Mouse (Mus musculus): ENCODE data around the gene Snrnp70. TPM values are rescaled to one million over a fixed set of nuclear protein-coding genes. Genes with fewer than 3 reads are reported as not detected.

Gene Snrnp70
- 285 and 299 TPM in 2 replicates for polyA plus RNA-seq (2015; fragmentation: Nextera tagmentation; extraction: Ambion mirVana)

- Histone ChIP-seq H3K9me3 (no peaks in the 10 kb centered on the region), H3K36me3 (peaks cover 19% of the 10 kb centered on the region), H3K9ac (peak within 1 kb of the TSS; percentile 91), H3K27me3 (no peaks in the 10 kb centered on the region), H3K27ac (peak within 1 kb of the TSS; percentile 99), H3K4me2 (peak within 1 kb of the TSS; percentile 95), H3K4me1 (peaks cover 17% of the 10 kb centered on the region), H3K4me3 (peak within 1 kb of the TSS; percentile 61)
- ATAC-seq (ENCODE audit: insufficient number of reproducible peaks, insufficient read depth, low FRiP score, low TSS enrichment, low read depth) = peak; percentile 95
- under 1% methylated on average over 60 of the region's 60 CpGs for WGBS
These were observed at the start of gene Snrnp70 for GRCm38 (mm10) chr7:45395578-45396336. Snrnp70 (minus strand) TSS chr7:45395742.

- peaks cover 75% of the 10 kb centered on the region for H3K36me3 ChIP-seq
- peaks cover 3% of the 10 kb centered on the region; the same call in 1 of the 2 replicates for H3K4me1 ChIP-seq
- H3K9ac ChIP-seq = no peak overlapping the region
- H3K4me2 ChIP-seq = no peak overlapping the region
- WGBS = 88% methylated on average over 22 of the region's 22 CpGs
- no peak overlapping the region for H3K4me3 ChIP-seq
- H3K9me3 ChIP-seq = no peaks in the 10 kb centered on the region
- ATAC-seq (ENCODE audit: insufficient number of reproducible peaks, insufficient read depth, low FRiP score, low TSS enrichment, low read depth) = no peak
- H3K27me3 ChIP-seq = no peaks in the 10 kb centered on the region
- H3K27ac ChIP-seq = no peak overlapping the region
These were observed 48.2 kb upstream of the Snrnp70 start for GRCm38 (mm10) chr7:45443526-45444420.

- Histone ChIP-seq H3K4me2 (peak within 1 kb of the TSS; percentile 45), H3K4me3 (peak within 1 kb of the TSS; percentile 12), H3K27me3 (no peaks in the 10 kb centered on the region), H3K4me1 (peaks cover 42% of the 10 kb centered on the region), H3K27ac (peak within 1 kb of the TSS; percentile 5; the same call in 1 of the 2 replicates), H3K9me3 (no peaks in the 10 kb centered on the region), H3K9ac (peak within 1 kb of the TSS; percentile 46; the same call in 1 of the 2 replicates), H3K36me3 (peaks cover 30% of the 10 kb centered on the region)
- WGBS = 15% methylated on average over 19 of the region's 19 CpGs
- ATAC-seq (ENCODE audit: insufficient number of reproducible peaks, insufficient read depth, low FRiP score, low TSS enrichment, low read depth) = peak; percentile 23; the same call in 1 of the 2 replicates
These were observed 42.2 kb upstream of the Snrnp70 start, which contains the start of gene Ruvbl2 for GRCm38 (mm10) chr7:45437521-45438276. Ruvbl2 (minus strand) TSS chr7:45438096.

- peak overlapping the region; percentile 45 for H3K4me2 ChIP-seq
- ATAC-seq (ENCODE audit: insufficient number of reproducible peaks, insufficient read depth, low FRiP score, low TSS enrichment, low read depth) = no peak
- 25% methylated on average over 6 of the region's 6 CpGs for WGBS
- no peak overlapping the region for H3K9ac ChIP-seq
- H3K4me1 ChIP-seq = peaks cover 43% of the 10 kb centered on the region
- H3K4me3 ChIP-seq = no peak overlapping the region
- no peaks in the 10 kb centered on the region for H3K9me3 ChIP-seq
- no peaks in the 10 kb centered on the region for H3K27me3 ChIP-seq
- peak overlapping the region; percentile 5; the same call in 1 of the 2 replicates for H3K27ac ChIP-seq
- peaks cover 25% of the 10 kb centered on the region for H3K36me3 ChIP-seq
These were observed 41.5 kb upstream of the Snrnp70 start for GRCm38 (mm10) chr7:45437046-45437445.

- H3K9me3 ChIP-seq = no peaks in the 10 kb centered on the region
- no peaks in the 10 kb centered on the region for H3K27me3 ChIP-seq
- no peak overlapping the region for H3K27ac ChIP-seq
- no peak overlapping the region for H3K9ac ChIP-seq
- H3K36me3 ChIP-seq = peaks cover 26% of the 10 kb centered on the region
- peaks cover 43% of the 10 kb centered on the region for H3K4me1 ChIP-seq
- peak overlapping the region; percentile 45 for H3K4me2 ChIP-seq
- no peak for ATAC-seq (ENCODE audit: insufficient number of reproducible peaks, insufficient read depth, low FRiP score, low TSS enrichment, low read depth)
- H3K4me3 ChIP-seq = no peak overlapping the region
- WGBS = 92% methylated on average over 5 of the region's 5 CpGs
These were observed 40.9 kb upstream of the Snrnp70 start for GRCm38 (mm10) chr7:45436444-45436843.

- Histone ChIP-seq H3K4me3 (peak overlapping the region; percentile 91), H3K27ac (peak overlapping the region; percentile 81), H3K4me1 (peaks cover 43% of the 10 kb centered on the region), H3K4me2 (peak overlapping the region; percentile 98), H3K27me3 (no peaks in the 10 kb centered on the region), H3K9ac (peak overlapping the region; percentile 87), H3K9me3 (no peaks in the 10 kb centered on the region), H3K36me3 (peaks cover 28% of the 10 kb centered on the region)
- no peak for ATAC-seq (ENCODE audit: insufficient number of reproducible peaks, insufficient read depth, low FRiP score, low TSS enrichment, low read depth)
- WGBS = 2% methylated on average over 16 of the region's 16 CpGs
These were observed 39.5 kb upstream of the Snrnp70 start for GRCm38 (mm10) chr7:45435038-45435437.

GRCm38 (mm10) chr7:45434203-45435015, 38.9 kb upstream of the Snrnp70 start, which contains the start of gene Gys1:
Gys1 (plus strand) TSS chr7:45434844.
- no peaks in the 10 kb centered on the region for H3K9me3 ChIP-seq
- peak within 1 kb of the TSS; percentile 91 for H3K4me3 ChIP-seq
- H3K4me1 ChIP-seq = peaks cover 43% of the 10 kb centered on the region
- peaks cover 28% of the 10 kb centered on the region for H3K36me3 ChIP-seq
- WGBS = under 1% methylated on average over 45 of the region's 45 CpGs
- H3K27ac ChIP-seq = peak within 1 kb of the TSS; percentile 90
- H3K4me2 ChIP-seq = peak within 1 kb of the TSS; percentile 98
- no peaks in the 10 kb centered on the region for H3K27me3 ChIP-seq
- H3K9ac ChIP-seq = peak within 1 kb of the TSS; percentile 95
- ATAC-seq (ENCODE audit: insufficient number of reproducible peaks, insufficient read depth, low FRiP score, low TSS enrichment, low read depth) = peak; percentile 93

- Histone ChIP-seq H3K27me3 (no peaks in the 10 kb centered on the region), H3K4me1 (peaks cover 43% of the 10 kb centered on the region), H3K4me3 (peak overlapping the region; percentile 91), H3K4me2 (peak overlapping the region; percentile 98), H3K9ac (peak overlapping the region; percentile 95), H3K36me3 (peaks cover 32% of the 10 kb centered on the region), H3K27ac (peak overlapping the region; percentile 90), H3K9me3 (no peaks in the 10 kb centered on the region)
- 1% methylated on average over 7 of the region's 7 CpGs for WGBS
- no peak for ATAC-seq (ENCODE audit: insufficient number of reproducible peaks, insufficient read depth, low FRiP score, low TSS enrichment, low read depth)
These were observed 38.3 kb upstream of the Snrnp70 start for GRCm38 (mm10) chr7:45433835-45434202.

GRCm38 (mm10) chr7:45426556-45426955, 31.0 kb upstream of the Snrnp70 start:
- no peak overlapping the region for H3K4me2 ChIP-seq
- no peak for ATAC-seq (ENCODE audit: insufficient number of reproducible peaks, insufficient read depth, low FRiP score, low TSS enrichment, low read depth)
- no peak overlapping the region for H3K27ac ChIP-seq
- 90% methylated on average over 8 of the region's 8 CpGs for WGBS
- H3K27me3 ChIP-seq = no peaks in the 10 kb centered on the region
- peaks cover 96% of the 10 kb centered on the region for H3K36me3 ChIP-seq
- H3K9me3 ChIP-seq = no peaks in the 10 kb centered on the region
- H3K4me1 ChIP-seq = no peaks in the 10 kb centered on the region
- H3K4me3 ChIP-seq = no peak overlapping the region
- no peak overlapping the region for H3K9ac ChIP-seq

- 90% methylated on average over 14 of the region's 14 CpGs for WGBS
- ATAC-seq (ENCODE audit: insufficient number of reproducible peaks, insufficient read depth, low FRiP score, low TSS enrichment, low read depth) = no peak
- no peak overlapping the region for H3K9ac ChIP-seq
- H3K27me3 ChIP-seq = peaks cover 43% of the 10 kb centered on the region
- peaks cover 57% of the 10 kb centered on the region for H3K36me3 ChIP-seq
- H3K27ac ChIP-seq = no peak overlapping the region
- no peak overlapping the region for H3K4me3 ChIP-seq
- no peaks in the 10 kb centered on the region for H3K9me3 ChIP-seq
- H3K4me1 ChIP-seq = peaks cover 27% of the 10 kb centered on the region
- no peak overlapping the region for H3K4me2 ChIP-seq
These were observed 25.7 kb upstream of the Snrnp70 start for GRCm38 (mm10) chr7:45421194-45421593.
